Mouse (Mus musculus): ENCODE measurements around the gene Homez. TPM values are rescaled to one million over a fixed set of nuclear protein-coding genes. Genes with fewer than 3 reads are reported as not detected.

Homez gene
- polyA plus RNA-seq, 1 experiment, result 5.2 TPM

GRCm38 (mm10) chr14:54808718-54809667 lies 61.8 kb downstream of the Homez start:
- TF ChIP-seq CTCF (IDR thresholded peaks at IDR 0.05; ENCODE audit: low read depth, low read length) (no peak), POLR2A (IDR thresholded peaks at IDR 0.05; ENCODE audit: borderline replicate concordance, low read depth, low read length) (no peak)
- no peak overlapping the region for H3K4me3 ChIP-seq (ENCODE audit: insufficient read depth, low read length)
- H3K27ac ChIP-seq (ENCODE audit: insufficient read depth, low read depth, low read length), result no peak overlapping the region
- peaks cover 3% of the 10 kb centered on the region; the same call in 1 of the 2 replicates for H3K4me1 ChIP-seq (ENCODE audit: control insufficient read depth, insufficient read depth, low read length)

- Histone ChIP-seq H3K27ac (ENCODE audit: insufficient read depth, low read depth, low read length) (no peak overlapping the region), H3K4me1 (ENCODE audit: control insufficient read depth, insufficient read depth, low read length) (peaks cover 3% of the 10 kb centered on the region; the same call in 1 of the 2 replicates), H3K4me3 (ENCODE audit: insufficient read depth, low read length) (no peak overlapping the region)
- TF ChIP-seq CTCF (IDR thresholded peaks at IDR 0.05; ENCODE audit: low read depth, low read length) (no peak), POLR2A (IDR thresholded peaks at IDR 0.05; ENCODE audit: borderline replicate concordance, low read depth, low read length) (no peak)
These were observed 64.6 kb downstream of the Homez start for GRCm38 (mm10) chr14:54806124-54806523.

Other genes with a start within 250 kb of the Homez start
- gene Psmb11, start 249.5 kb downstream of the Homez start, polyA plus RNA-seq (2012; ENCODE audit: insufficient read depth, insufficient read length, missing spikeins), result not detected in 2 replicates
- not detected in 2 replicates for gene Gm17606, start 230.0 kb downstream of the Homez start, polyA plus RNA-seq (2012; ENCODE audit: insufficient read depth, insufficient read length, missing spikeins)
- 0.48 and 0.71 TPM in 2 replicates for gene Cdh24, start 229.6 kb downstream of the Homez start, polyA plus RNA-seq (2012; ENCODE audit: insufficient read depth, insufficient read length, missing spikeins)
- gene 1700123O20Rik, start 184.7 kb downstream of the Homez start, polyA plus RNA-seq (2012; ENCODE audit: insufficient read depth, insufficient read length, missing spikeins), result 30.2 and 32.8 TPM in 2 replicates
- 226 and 268 TPM in 2 replicates for gene Acin1, start 184.0 kb downstream of the Homez start, polyA plus RNA-seq (2012; ENCODE audit: insufficient read depth, insufficient read length, missing spikeins)
- not detected in 2 replicates for gene Gm29776, start 172.1 kb downstream of the Homez start, polyA plus RNA-seq (2012; ENCODE audit: insufficient read depth, insufficient read length, missing spikeins)
- gene Cebpe, start 158.8 kb downstream of the Homez start, polyA plus RNA-seq (2012; ENCODE audit: insufficient read depth, insufficient read length, missing spikeins), result 0.87 and 0.90 TPM in 2 replicates
- 35.7 and 42.6 TPM in 2 replicates for gene Slc7a8, start 89.0 kb downstream of the Homez start, polyA plus RNA-seq (2012; ENCODE audit: insufficient read depth, insufficient read length, missing spikeins)
- gene Rnf212b, start 56.8 kb downstream of the Homez start, polyA plus RNA-seq (2012; ENCODE audit: insufficient read depth, insufficient read length, missing spikeins), result not detected in 2 replicates
- 11.3 and 13.9 TPM in 2 replicates for gene Ppp1r3e, start 6.6 kb upstream of the Homez start, polyA plus RNA-seq (2012; ENCODE audit: insufficient read depth, insufficient read length, missing spikeins)
- gene Bcl2l2, start 12.4 kb upstream of the Homez start, polyA plus RNA-seq (2012; ENCODE audit: insufficient read depth, insufficient read length, missing spikeins), result 25.9 and 29.2 TPM in 2 replicates
- gene Gm20521, start 12.5 kb upstream of the Homez start, polyA plus RNA-seq (2012; ENCODE audit: insufficient read depth, insufficient read length, missing spikeins), result not detected in 2 replicates
- gene Pabpn1, start 21.5 kb upstream of the Homez start, polyA plus RNA-seq (2012; ENCODE audit: insufficient read depth, insufficient read length, missing spikeins), result 144 and 176 TPM in 2 replicates
- 0.32 and 1.8 TPM in 2 replicates for gene Slc22a17, start 42.2 kb upstream of the Homez start, polyA plus RNA-seq (2012; ENCODE audit: insufficient read depth, insufficient read length, missing spikeins)
- not detected in 2 replicates for gene Efs, start 55.2 kb upstream of the Homez start, polyA plus RNA-seq (2012; ENCODE audit: insufficient read depth, insufficient read length, missing spikeins)
- not detected in 2 replicates for gene Il25, start 61.7 kb upstream of the Homez start, polyA plus RNA-seq (2012; ENCODE audit: insufficient read depth, insufficient read length, missing spikeins)
- not detected in 2 replicates for gene Cmtm5, start 65.3 kb upstream of the Homez start, polyA plus RNA-seq (2012; ENCODE audit: insufficient read depth, insufficient read length, missing spikeins)
- not detected in 2 replicates for gene Myh6, start 96.0 kb upstream of the Homez start, polyA plus RNA-seq (2012; ENCODE audit: insufficient read depth, insufficient read length, missing spikeins)
- not detected in 2 replicates for gene Gm17428, start 106.0 kb upstream of the Homez start, polyA plus RNA-seq (2012; ENCODE audit: insufficient read depth, insufficient read length, missing spikeins)
- gene Myh7, start 123.7 kb upstream of the Homez start, polyA plus RNA-seq (2012; ENCODE audit: insufficient read depth, insufficient read length, missing spikeins), result not detected in 2 replicates
- 38.3 and 44.2 TPM in 2 replicates for gene Ngdn, start 144.5 kb upstream of the Homez start, polyA plus RNA-seq (2012; ENCODE audit: insufficient read depth, insufficient read length, missing spikeins)
- 7.1 and 7.6 TPM in 2 replicates for gene Zfhx2, start 221.4 kb upstream of the Homez start, polyA plus RNA-seq (2012; ENCODE audit: insufficient read depth, insufficient read length, missing spikeins)
- gene Thtpa, start 223.8 kb upstream of the Homez start, polyA plus RNA-seq (2012; ENCODE audit: insufficient read depth, insufficient read length, missing spikeins), result 10.6 and 12.3 TPM in 2 replicates
- gene Ap1g2, start 235.6 kb upstream of the Homez start, polyA plus RNA-seq (2012; ENCODE audit: insufficient read depth, insufficient read length, missing spikeins), result 43.0 and 51.9 TPM in 2 replicates
- gene Jph4, start 246.0 kb upstream of the Homez start, polyA plus RNA-seq (2012; ENCODE audit: insufficient read depth, insufficient read length, missing spikeins), result not detected in 2 replicates

Data from bone marrow macrophage, adult 2 months (primary cell).